Mouse (Mus musculus) ES-Bruce4 (cell line): ENCODE data around the gene Gm26661. TPM values are rescaled to one million over a fixed set of nuclear protein-coding genes. Genes with fewer than 3 reads are reported as not detected.

Source experiments
- H3K27ac ChIP-seq: 2 replicates; pipeline ENCODE4 v1.5.1; 2012; ENCODE audit warnings: low read length, inconsistent platforms; ENCODE audit not compliant: insufficient read depth
- H3K27me3 ChIP-seq: 2 replicates; pipeline ENCODE4 v1.6.1; 2012; ENCODE audit warnings: mild to moderate bottlenecking, low read length, inconsistent platforms; ENCODE audit not compliant: control insufficient read depth, poor library complexity, insufficient read depth, severe bottlenecking
- H3K36me3 ChIP-seq: 2 replicates; pipeline ENCODE4 v1.6.1; 2012; ENCODE audit warnings: inconsistent platforms, mild to moderate bottlenecking, low read length, moderate library complexity; ENCODE audit not compliant: control insufficient read depth, poor library complexity, insufficient read depth, severe bottlenecking
- H3K4me1 ChIP-seq: one replicate; pipeline ENCODE4 v1.8.1; 2011; ENCODE audit warnings: low read length; ENCODE audit not compliant: control insufficient read depth, insufficient read depth
- H3K4me3 ChIP-seq: 2 replicates; pipeline ENCODE4 v1.5.1; 2011; ENCODE audit warnings: low read depth, mild to moderate bottlenecking, low read length
- H3K9ac ChIP-seq: 2 replicates; pipeline ENCODE4 v1.6.1; 2012; ENCODE audit warnings: low read depth, mild to moderate bottlenecking, inconsistent platforms; ENCODE audit not compliant: poor library complexity, severe bottlenecking
- H3K9me3 ChIP-seq: replicated peaks from 2 replicates; pipeline ENCODE4 v1.6.1; 2012; ENCODE audit warnings: mild to moderate bottlenecking, low read length, inconsistent platforms; ENCODE audit not compliant: control insufficient read depth, poor library complexity, insufficient read depth, severe bottlenecking
- CTCF ChIP-seq: IDR thresholded peaks from one replicate; pipeline ENCODE4 v1.8.1; 2011; ENCODE audit warnings: low read depth, low read length
- EP300 ChIP-seq: IDR thresholded peaks from 2 replicates; pipeline ENCODE4 v1.6.1; 2011; ENCODE audit warnings: low read depth, low read length; ENCODE audit not compliant: insufficient read depth
- POLR2A ChIP-seq: IDR thresholded peaks from one replicate; pipeline ENCODE4 v1.8.1; 2011; ENCODE audit warnings: low read length; ENCODE audit not compliant: insufficient read depth
- polyA plus RNA-seq: library from polyadenylated mRNA; stranded (reverse); fragments of >200 nt; gene quantifications from 2 replicates; pipeline ENCODE4 v1.2.4, GENCODE M21; 2011; ENCODE audit warnings: low read depth; ENCODE audit not compliant: missing spikeins, insufficient read depth, insufficient read length

Gm26661 gene
- polyA plus RNA-seq, 1 experiment, result not detected

GRCm38 (mm10) chr14:7824651-7825268, 33.4 kb downstream of the Gm26661 start:
- H3K27me3 ChIP-seq, result no peaks in the 10 kb centered on the region
- peaks cover 6% of the 10 kb centered on the region for H3K4me1 ChIP-seq
- H3K4me3 ChIP-seq, result no peak overlapping the region
- H3K9ac ChIP-seq, result no peak overlapping the region
- TF ChIP-seq POLR2A (no peak), CTCF (no peak), EP300 (no peak)
- H3K36me3 ChIP-seq, result 0 out of 2 replicates have a peak, but pooled peaks cover 3% of the 10 kb centered on the region
- H3K9me3 ChIP-seq, result no peaks in the 10 kb centered on the region
- H3K27ac ChIP-seq, result no peak overlapping the region

DNA sequence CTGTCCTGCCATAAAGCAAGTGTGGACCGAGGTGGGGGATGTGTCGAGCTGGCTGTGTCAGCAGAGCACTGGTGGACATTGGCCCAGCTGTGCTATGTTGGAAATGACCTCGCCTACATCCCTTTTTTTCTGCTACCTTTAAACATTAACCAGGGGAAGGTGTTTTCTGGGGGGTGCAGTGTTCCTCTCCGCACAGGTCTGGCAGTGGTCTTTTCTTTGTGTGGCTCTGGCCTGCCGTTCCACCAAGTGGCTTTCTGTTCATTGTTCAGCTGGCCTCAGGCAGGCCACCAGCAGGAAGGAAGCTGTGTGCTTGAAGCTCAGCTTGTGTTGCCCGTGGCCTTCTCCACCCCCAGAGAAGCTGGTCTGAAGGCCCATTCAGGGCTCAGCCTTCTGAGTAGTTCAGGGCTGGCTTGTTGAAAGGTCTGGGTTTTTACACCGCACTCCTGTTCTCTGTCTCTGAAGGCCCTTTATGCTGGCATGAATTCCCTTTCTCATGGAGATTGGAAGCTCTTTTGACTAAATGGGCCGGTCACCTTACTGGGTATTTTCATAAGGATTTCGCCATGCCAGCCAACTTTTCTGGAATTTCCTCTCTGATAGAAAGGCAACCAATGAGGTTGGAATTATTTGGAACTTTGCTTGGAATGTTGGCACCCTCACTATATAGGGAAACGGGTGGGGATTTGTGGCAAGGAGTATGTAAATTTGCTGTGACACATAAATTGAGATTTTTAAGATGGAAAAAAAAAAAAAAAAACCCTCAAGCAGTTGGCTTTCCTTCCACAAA, 35.0 kb downstream of the Gm26661 start:
- H3K4me3 ChIP-seq, result no peak overlapping the region
- no peaks in the 10 kb centered on the region for H3K36me3 ChIP-seq
- 0 out of 2 replicates have a peak overlapping the region, but pooled peaks have one; percentile 10 for H3K27ac ChIP-seq
- no peaks in the 10 kb centered on the region for H3K9me3 ChIP-seq
- 0 out of 2 replicates have a peak, but pooled peaks have one; percentile 22 for TF ChIP-seq EP300
- no peak for TF ChIP-seq CTCF
- no peak for TF ChIP-seq POLR2A
- no peaks in the 10 kb centered on the region for H3K27me3 ChIP-seq
- H3K9ac ChIP-seq, result no peak overlapping the region
- H3K4me1 ChIP-seq, result peaks cover 6% of the 10 kb centered on the region

GRCm38 (mm10) chr14:7829181-7829580, 37.8 kb downstream of the Gm26661 start:
- Histone ChIP-seq H3K4me3 (no peak overlapping the region), H3K9me3 (no peaks in the 10 kb centered on the region), H3K4me1 (peaks cover 5% of the 10 kb centered on the region), H3K36me3 (no peaks in the 10 kb centered on the region), H3K27ac (no peak overlapping the region), H3K9ac (no peak overlapping the region), H3K27me3 (no peaks in the 10 kb centered on the region)
- TF ChIP-seq POLR2A (no peak), CTCF (no peak), EP300 (no peak)

GRCm38 (mm10) chr14:7831770-7832439, 40.5 kb downstream of the Gm26661 start:
- Histone ChIP-seq H3K36me3 (no peaks in the 10 kb centered on the region), H3K9ac (no peak overlapping the region), H3K27me3 (no peaks in the 10 kb centered on the region), H3K4me1 (peaks cover 1% of the 10 kb centered on the region), H3K27ac (peak overlapping the region; percentile 45), H3K4me3 (no peak overlapping the region), H3K9me3 (no peaks in the 10 kb centered on the region)
- TF ChIP-seq POLR2A, result no peak
- no peak for TF ChIP-seq CTCF
- no peak for TF ChIP-seq EP300

DNA sequence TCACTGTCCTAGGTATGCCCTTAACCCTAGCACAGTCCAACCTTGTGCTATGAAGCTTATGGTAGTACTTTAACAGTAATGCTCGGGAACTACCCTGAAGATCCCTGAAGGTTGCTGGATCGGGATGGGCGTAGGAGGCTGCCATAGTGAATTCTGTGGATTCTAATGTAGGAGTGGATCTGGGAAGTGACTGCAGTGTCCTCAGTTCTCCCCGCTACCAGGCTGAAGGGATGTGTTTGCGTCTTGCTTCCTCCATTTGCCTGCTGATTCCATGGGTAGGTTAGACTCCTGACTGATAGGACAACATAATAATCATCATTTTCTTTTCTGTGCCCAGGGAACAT, 41.0 kb downstream of the Gm26661 start:
- H3K4me1 ChIP-seq, result peaks cover 1% of the 10 kb centered on the region
- H3K27me3 ChIP-seq, result no peaks in the 10 kb centered on the region
- H3K36me3 ChIP-seq, result no peaks in the 10 kb centered on the region
- no peak overlapping the region for H3K9ac ChIP-seq
- H3K27ac ChIP-seq, result no peak overlapping the region
- no peaks in the 10 kb centered on the region for H3K9me3 ChIP-seq
- no peak overlapping the region for H3K4me3 ChIP-seq
- no peak for TF ChIP-seq CTCF
- TF ChIP-seq POLR2A, result no peak
